ENCODE assay signal across 30 mouse cellular contexts in the genomic region with DNA sequence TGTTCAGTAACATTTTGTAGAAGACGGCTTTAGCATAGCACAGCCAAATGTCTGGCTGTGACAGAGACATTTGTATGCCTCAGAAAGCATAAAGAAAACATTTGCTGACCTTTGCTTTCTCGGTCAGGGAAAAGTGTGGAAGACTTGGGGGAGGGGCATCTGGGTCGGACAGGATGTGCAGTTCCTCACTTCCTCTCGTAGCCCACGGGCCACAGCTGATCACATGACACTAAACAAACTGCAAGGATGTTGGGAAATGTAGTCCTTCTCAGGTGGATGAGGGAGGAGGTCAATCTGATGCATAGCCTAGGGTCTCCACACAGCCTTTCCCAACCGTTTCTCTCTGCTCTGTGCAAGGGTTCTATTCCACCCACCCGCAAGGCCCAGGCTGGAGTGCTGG. TPM values are rescaled to one million over a fixed set of nuclear protein-coding genes. Genes with fewer than 3 reads are reported as not detected.
DNase-seq lines count a peak whose midpoint lies in the region; ATAC-seq and TF ChIP-seq lines count a peak whose summit lies in the region.
"Had no signal": no experiment of that assay in that cellular context is flagged by ENCODE, and none has a peak within 500 bp of the region (broad histone marks: within the 10 kb centered on the region; RNA-seq: fewer than 3 reads in every experiment).

No protein-coding gene starts in this region.

- 70% methylated on average over 7 of the region's 7 CpGs for WGBS in hindbrain, postnatal 0 days
- WGBS in hindbrain, embryonic 13.5 days, result 76% methylated on average over 7 of the region's 7 CpGs

- TF ChIP-seq CTCF in hindbrain, postnatal 0 days (IDR thresholded peaks at IDR 0.05; ENCODE audit: low read depth), result no peak

- H3K9me3 ChIP-seq in hindbrain, postnatal 0 days (ENCODE audit: low read length), result no peaks in the 10 kb centered on the region
- no peaks in the 10 kb centered on the region for H3K9me3 ChIP-seq in hindbrain, embryonic 13.5 days
- H3K9me3 ChIP-seq: embryonic facial prominence, embryonic 12.5 days; heart, embryonic 13.5 days; hindbrain, embryonic 15.5 days; intestine, embryonic 15.5 days; limb, embryonic 13.5 days; liver, embryonic 12.5 days had no signal

- no peak for ATAC-seq in hindbrain, postnatal 0 days
- no peak for ATAC-seq in hindbrain, embryonic 13.5 days (ENCODE audit: low FRiP score)
- ATAC-seq: CD4-positive, CD25-positive, alpha-beta regulatory T cell, adult 4 months; forebrain, postnatal 0 days; intestine, embryonic 15.5 days; liver, embryonic 12.5 days had no signal

- no peaks in the 10 kb centered on the region for H3K36me3 ChIP-seq in hindbrain, postnatal 0 days (ENCODE audit: insufficient read depth, low read length)
- H3K36me3 ChIP-seq in hindbrain, embryonic 13.5 days, result no peaks in the 10 kb centered on the region
- H3K36me3 ChIP-seq: embryonic facial prominence, embryonic 12.5 days; heart, embryonic 13.5 days; hindbrain, embryonic 15.5 days; intestine, embryonic 15.5 days; limb, embryonic 13.5 days; liver, embryonic 12.5 days had no signal

- no peak overlapping the region for H3K4me2 ChIP-seq in hindbrain, postnatal 0 days (ENCODE audit: low read depth, low read length)
- no peak overlapping the region for H3K4me2 ChIP-seq in hindbrain, embryonic 13.5 days
- H3K4me2 ChIP-seq: embryonic facial prominence, embryonic 12.5 days; heart, embryonic 13.5 days; hindbrain, embryonic 15.5 days; intestine, embryonic 15.5 days; limb, embryonic 13.5 days; liver, embryonic 12.5 days had no signal

- H3K4me3 ChIP-seq in hindbrain, postnatal 0 days (ENCODE audit: low read length), result no peak overlapping the region
- H3K4me3 ChIP-seq in hindbrain, embryonic 13.5 days, result no peak overlapping the region
- H3K4me3 ChIP-seq: embryonic facial prominence, embryonic 12.5 days; heart, embryonic 13.5 days; hindbrain, embryonic 15.5 days; intestine, embryonic 15.5 days; limb, embryonic 13.5 days; liver, embryonic 12.5 days had no signal

- no peaks in the 10 kb centered on the region for H3K27me3 ChIP-seq in hindbrain, postnatal 0 days (ENCODE audit: insufficient read depth, low read length)
- 0 out of 2 replicates have a peak, but pooled peaks cover 3% of the 10 kb centered on the region for H3K27me3 ChIP-seq in hindbrain, embryonic 13.5 days
- H3K27me3 ChIP-seq: embryonic facial prominence, embryonic 12.5 days; hindbrain, embryonic 15.5 days; intestine, embryonic 15.5 days; limb, embryonic 13.5 days had no signal

- DNase-seq in hindbrain, postnatal 0 days (ENCODE audit: low spot score), result peak; percentile 40
- DNase-seq in A20 (ENCODE audit: low read depth, low spot score) (peak; percentile 23), ES-CJ7 (ENCODE audit: low read depth, low spot score) (peak; percentile 70), ZHBTc4 (ENCODE audit: low read depth, low spot score) (peak; percentile 53)
- DNase-seq in right cerebral cortex, postnatal 25 days, result no peak
- DNase-seq in left cerebral cortex, adult 18-20 months (ENCODE audit: low spot score in 2 of 2), result no peak
- DNase-seq: adrenal gland, adult 8-10 months; cerebellum, adult 18-20 months; cerebellum, postnatal 25 days; forebrain, postnatal 0 days; gastrocnemius, postnatal 14 days; heart, adult 11 months; kidney, adult 8-10 months; kidney, postnatal 10 days; lung, adult 18-20 months; midbrain, embryonic 14.5 days; right cerebral cortex, postnatal 14 days; spleen, adult 18-20 months had no signal

- H3K4me1 ChIP-seq in hindbrain, postnatal 0 days (ENCODE audit: insufficient read depth, low read length), result no peaks in the 10 kb centered on the region
- H3K4me1 ChIP-seq in hindbrain, embryonic 13.5 days (replicated peaks), result peaks cover 18% of the 10 kb centered on the region
- H3K4me1 ChIP-seq: embryonic facial prominence, embryonic 12.5 days; heart, embryonic 13.5 days; intestine, embryonic 15.5 days; limb, embryonic 13.5 days; liver, embryonic 12.5 days had no signal

- H3K27ac ChIP-seq in hindbrain, postnatal 0 days, result no peak overlapping the region
- no peak overlapping the region for H3K27ac ChIP-seq in hindbrain, embryonic 13.5 days
- H3K27ac ChIP-seq: embryonic facial prominence, embryonic 12.5 days; heart, embryonic 13.5 days; hindbrain, embryonic 15.5 days; intestine, embryonic 15.5 days; limb, embryonic 13.5 days; liver, embryonic 12.5 days had no signal

- H3K9ac ChIP-seq in hindbrain, postnatal 0 days (replicated peaks; ENCODE audit: low read length), result no peak overlapping the region
- no peak overlapping the region for H3K9ac ChIP-seq in hindbrain, embryonic 13.5 days
- H3K9ac ChIP-seq: embryonic facial prominence, embryonic 12.5 days; forebrain, postnatal 0 days; heart, embryonic 13.5 days; hindbrain, embryonic 15.5 days; intestine, embryonic 15.5 days; limb, embryonic 13.5 days; liver, embryonic 12.5 days had no signal

RNA-seq across cellular contexts. Expression of gene Ift27, which starts 25.3 kb away (rescaled TPM):
- 38.5 and 38.8 TPM in 2 replicates for total RNA-seq in hindbrain, postnatal 0 days (2014; rRNA removed)
- polyA plus RNA-seq in hindbrain, postnatal 0 days (2015; fragmentation: Nextera tagmentation; extraction: Ambion mirVana), result 122 and 123 TPM in 2 replicates
- 106 and 111 TPM in 2 replicates for polyA plus RNA-seq in hindbrain, embryonic 13.5 days (2015; fragmentation: Nextera tagmentation; extraction: Ambion mirVana)
- total RNA-seq in left cerebral cortex, adult 18-20 months (2021), result 10 to 100 TPM; 28.6 to 30.7 TPM

RNA-seq across cellular contexts. Expression of gene Cacng2, which starts 28.7 kb away (rescaled TPM):
- 22.5 and 24.4 TPM in 2 replicates for total RNA-seq in hindbrain, postnatal 0 days (2014; rRNA removed)
- polyA plus RNA-seq in hindbrain, postnatal 0 days (2015; fragmentation: Nextera tagmentation; extraction: Ambion mirVana), result 19.8 and 21.6 TPM in 2 replicates
- 10.5 and 10.7 TPM in 2 replicates for polyA plus RNA-seq in hindbrain, embryonic 13.5 days (2015; fragmentation: Nextera tagmentation; extraction: Ambion mirVana)
- total RNA-seq in left cerebral cortex, adult 18-20 months (2021), result 10 to 100 TPM; 51.4 to 54.6 TPM
- total RNA-seq: gastrocnemius, postnatal 14 days; heart, postnatal 25 days; megakaryocyte, adult 5-6 weeks had no signal
- polyA plus RNA-seq: CD4-positive, CD25-positive, alpha-beta regulatory T cell, adult 4 months; heart, embryonic 13.5 days; limb, embryonic 13.5 days; liver, embryonic 12.5 days; thymus, postnatal 0 days had no signal

RNA-seq across cellular contexts. Expression of gene Pvalb, which starts 57.6 kb away (rescaled TPM):
- 1.7 and 1.9 TPM in 2 replicates for total RNA-seq in hindbrain, postnatal 0 days (2014; rRNA removed)
- 7.6 and 11.3 TPM in 2 replicates for polyA plus RNA-seq in hindbrain, postnatal 0 days (2015; fragmentation: Nextera tagmentation; extraction: Ambion mirVana)
- polyA plus RNA-seq in hindbrain, embryonic 13.5 days (2015; fragmentation: Nextera tagmentation; extraction: Ambion mirVana), result 6.7 and 13.6 TPM in 2 replicates
- 100 to 1,000 TPM in 1 of 2 experiments, 10 to 100 TPM in 1; 91.2 to 126 TPM for total RNA-seq in left cerebral cortex, adult 18-20 months (2021)
- total RNA-seq: adrenal gland, adult 8-10 months; megakaryocyte, adult 5-6 weeks had no signal
- polyA plus RNA-seq: CD4-positive, CD25-positive, alpha-beta regulatory T cell, adult 4 months; forebrain, embryonic 11.5 days; intestine, embryonic 15.5 days; liver, embryonic 12.5 days had no signal

Comparison
In these comparisons a context has a peak if more than half of its experiments do, and no peak if none do; other contexts are left out.
1. DNase-seq: peak in hindbrain, postnatal 0 days (single experiment), A20 (single experiment), ES-CJ7 (single experiment) and ZHBTc4 (single experiment); none in right cerebral cortex, postnatal 25 days (single experiment) and left cerebral cortex, adult 18-20 months (0 of 2).
2. RNA of gene Pvalb, which starts 57.6 kb away (total RNA-seq): 91.2 to 126 TPM in left cerebral cortex, adult 18-20 months; 1.7 to 1.9 TPM in hindbrain, postnatal 0 days; every median in the first group is over 10 times any median in the second.